Mouse (Mus musculus): Measurements from ENCODE around the gene Phactr4. TPM values are rescaled to one million over a fixed set of nuclear protein-coding genes. Genes with fewer than 3 reads are reported as not detected.

The Phactr4 gene
- total and polyA plus RNA-seq, 3 experiments, result 7.2 to 79.5 (median 28.7) TPM

GRCm38 (mm10) chr4:132369953-132370750 lies 52.1 kb downstream of the Phactr4 start:
- Histone ChIP-seq H3K27ac (ENCODE audit: control insufficient read depth, low read depth, low read length) (no peak overlapping the region), H3K36me3 (ENCODE audit: control insufficient read depth in 1 of 2, insufficient read depth in 2 of 2, low read length in 2 of 2) (peaks cover 0 to 25% of the 10 kb centered on the region in 2 experiments; a peak in 2 of 4 replicates), H3K27me3 (ENCODE audit: control insufficient read depth in 1 of 2, insufficient read depth in 2 of 2, low read length in 2 of 2) (no peaks in the 10 kb centered on the region), H3K79me2 (ENCODE audit: control insufficient read depth, insufficient read depth, low read length, poor library complexity) (no peaks in the 10 kb centered on the region), H3K4me3 (ENCODE audit: control insufficient read depth in 1 of 2, insufficient read depth in 1 of 2, low read depth in 2 of 2, low read length in 2 of 2) (no peak overlapping the region), H3K9ac (ENCODE audit: control insufficient read depth, low read depth, low read length, poor library complexity, severe bottlenecking) (no peak overlapping the region), H3K4me1 (ENCODE audit: control insufficient read depth in 1 of 2, insufficient read depth in 2 of 2, low read length in 2 of 2) (no peaks in the 10 kb centered on the region), H3K9me3 (replicated peaks; ENCODE audit: insufficient read depth, low read length) (no peaks in the 10 kb centered on the region)
- TF ChIP-seq BHLHE40 (IDR thresholded peaks at IDR 0.05; ENCODE audit: borderline replicate concordance, low read depth, low read length), result no peak
- TF ChIP-seq MAZ (IDR thresholded peaks at IDR 0.05; ENCODE audit: low read depth, low read length), result no peak
- TF ChIP-seq ZNF384 (IDR thresholded peaks at IDR 0.05; ENCODE audit: low read depth, low read length), result no peak
- TF ChIP-seq EP300 (IDR thresholded peaks at IDR 0.05; ENCODE audit: low read depth in 1 of 2, low read length in 2 of 2), result no peak
- TF ChIP-seq MXI1 (IDR thresholded peaks at IDR 0.05; ENCODE audit: low read depth, low read length), result no peak
- TF ChIP-seq E2F4 (IDR thresholded peaks at IDR 0.05; ENCODE audit: borderline replicate concordance, low read depth, low read length), result no peak
- no peak for TF ChIP-seq SIN3A (IDR thresholded peaks at IDR 0.05; ENCODE audit: low read length)
- DNase-seq (ENCODE audit: low read depth, low spot score), result no peak

GRCm38 (mm10) chr4:132367480-132368201 lies 54.6 kb downstream of the Phactr4 start:
- no peak overlapping the region for H3K4me3 ChIP-seq (ENCODE audit: control insufficient read depth in 1 of 2, insufficient read depth in 1 of 2, low read depth in 2 of 2, low read length in 2 of 2)
- H3K27ac ChIP-seq (ENCODE audit: control insufficient read depth, low read depth, low read length), result no peak overlapping the region
- peaks cover 0 to 24% of the 10 kb centered on the region in 2 experiments; a peak in 2 of 4 replicates for H3K36me3 ChIP-seq (ENCODE audit: control insufficient read depth in 1 of 2, insufficient read depth in 2 of 2, low read length in 2 of 2)
- H3K9ac ChIP-seq (ENCODE audit: control insufficient read depth, low read depth, low read length, poor library complexity, severe bottlenecking), result no peak overlapping the region
- H3K4me1 ChIP-seq (ENCODE audit: control insufficient read depth in 1 of 2, insufficient read depth in 2 of 2, low read length in 2 of 2), result no peaks in the 10 kb centered on the region
- H3K9me3 ChIP-seq (replicated peaks; ENCODE audit: insufficient read depth, low read length), result no peaks in the 10 kb centered on the region
- no peaks in the 10 kb centered on the region for H3K79me2 ChIP-seq (ENCODE audit: control insufficient read depth, insufficient read depth, low read length, poor library complexity)
- TF ChIP-seq CHD2 (IDR thresholded peaks at IDR 0.05; ENCODE audit: low read length) (no peak), NRF1 (IDR thresholded peaks at IDR 0.05; ENCODE audit: insufficient read depth, low read depth, low read length, poor library complexity, severe bottlenecking) (no peak), POLR2AphosphoS2 (IDR thresholded peaks at IDR 0.05; ENCODE audit: low read length) (no peak), GABPA (IDR thresholded peaks at IDR 0.05; ENCODE audit: low read depth, low read length) (no peak), ZMIZ1 (IDR thresholded peaks at IDR 0.05; ENCODE audit: low read depth, low read length) (no peak), HCFC1 (IDR thresholded peaks at IDR 0.05; ENCODE audit: low read depth, low read length) (no peak), MAX (IDR thresholded peaks at IDR 0.05; ENCODE audit: low read length) (no peak)
- no peak for DNase-seq (ENCODE audit: low read depth, low spot score)
- no peaks in the 10 kb centered on the region for H3K27me3 ChIP-seq (ENCODE audit: control insufficient read depth in 1 of 2, insufficient read depth in 2 of 2, low read length in 2 of 2)
